Mouse (Mus musculus): Measurements from ENCODE around the gene Dytn. TPM values are rescaled to one million over a fixed set of nuclear protein-coding genes. Genes with fewer than 3 reads are reported as not detected.

Gene Dytn
- polyA plus RNA-seq (2014; fragmentation: Nextera tagmentation; extraction: Ambion mirVana) = not detected in 2 replicates

GRCm38 (mm10) chr1:63686827-63687226 is at the start of gene Dytn:
Dytn (minus strand) TSS chr1:63686927.
- no peaks in the 10 kb centered on the region for H3K9me3 ChIP-seq (ENCODE audit: control insufficient read depth, low read length)
- no peak for ATAC-seq (replicated peaks; ENCODE audit: low FRiP score, low TSS enrichment, low read depth)
- no peaks in the 10 kb centered on the region for H3K36me3 ChIP-seq (ENCODE audit: control insufficient read depth, insufficient read depth, low read length)
- no peaks in the 10 kb centered on the region for H3K27me3 ChIP-seq (replicated peaks; ENCODE audit: control insufficient read depth, insufficient read depth, low read length)
- H3K4me2 ChIP-seq (ENCODE audit: low read length) = no peak within 1 kb of the TSS
- H3K4me1 ChIP-seq (replicated peaks; ENCODE audit: control insufficient read depth, insufficient read depth, low read length) = no peaks in the 10 kb centered on the region
- DNase-seq (ENCODE audit: low spot score) = no peak
- H3K27ac ChIP-seq (ENCODE audit: low read depth) = no peak within 1 kb of the TSS
- no peak within 1 kb of the TSS for H3K4me3 ChIP-seq (ENCODE audit: low read depth, low read length)
- H3K9ac ChIP-seq (ENCODE audit: low read length) = no peak within 1 kb of the TSS
- 86% methylated on average over 4 of the region's 4 CpGs for WGBS

GRCm38 (mm10) chr1:63730240-63730771 is 43.6 kb upstream of the Dytn start, which contains the start of the genes Mdh1b and Fastkd2:
Mdh1b (minus strand) TSS chr1:63730318.
Fastkd2 (plus strand) TSS chr1:63730614.
- under 1% methylated on average over 31 of the region's 31 CpGs for WGBS
- H3K4me1 ChIP-seq (replicated peaks; ENCODE audit: control insufficient read depth, insufficient read depth, low read length) = peaks cover 7% of the 10 kb centered on the region; the same call in 1 of the 2 replicates
- ATAC-seq (replicated peaks; ENCODE audit: low FRiP score, low TSS enrichment, low read depth) = peak; percentile 95

GRCm38 (mm10) chr1:63729796-63730195 is 43.1 kb upstream of the Dytn start:
- peak overlapping the region; percentile 75 for H3K9ac ChIP-seq (ENCODE audit: low read length)
- 50% methylated on average over 8 of the region's 8 CpGs for WGBS
- ATAC-seq (replicated peaks; ENCODE audit: low FRiP score, low TSS enrichment, low read depth) = peak; percentile 30; the same call in 1 of the 2 replicates
- no peak overlapping the region for H3K27ac ChIP-seq (ENCODE audit: low read depth)
- H3K4me1 ChIP-seq (replicated peaks; ENCODE audit: control insufficient read depth, insufficient read depth, low read length) = peaks cover 7% of the 10 kb centered on the region; the same call in 1 of the 2 replicates
- peak overlapping the region; percentile 62 for H3K4me2 ChIP-seq (ENCODE audit: low read length)
- H3K4me3 ChIP-seq (ENCODE audit: low read depth, low read length) = peak overlapping the region; percentile 70
- H3K36me3 ChIP-seq (ENCODE audit: control insufficient read depth, insufficient read depth, low read length) = no peaks in the 10 kb centered on the region
- DNase-seq (ENCODE audit: low spot score) = no peak
- H3K9me3 ChIP-seq (ENCODE audit: control insufficient read depth, low read length) = no peaks in the 10 kb centered on the region
- no peaks in the 10 kb centered on the region for H3K27me3 ChIP-seq (replicated peaks; ENCODE audit: control insufficient read depth, insufficient read depth, low read length)

More at GRCm38 (mm10) chr1:63730240-63730771, 43.6 kb upstream of the Dytn start, which contains the start of the genes Mdh1b and Fastkd2:
- peak within 1 kb of the TSS; percentile 70 for H3K4me3 ChIP-seq (ENCODE audit: low read depth, low read length)
- no peaks in the 10 kb centered on the region for H3K36me3 ChIP-seq (ENCODE audit: control insufficient read depth, insufficient read depth, low read length)
- H3K27me3 ChIP-seq (replicated peaks; ENCODE audit: control insufficient read depth, insufficient read depth, low read length) = no peaks in the 10 kb centered on the region
- DNase-seq (ENCODE audit: low spot score) = peak; percentile 94
- H3K4me2 ChIP-seq (ENCODE audit: low read length) = peak within 1 kb of the TSS; percentile 62
- H3K9me3 ChIP-seq (ENCODE audit: control insufficient read depth, low read length) = no peaks in the 10 kb centered on the region
- no peak within 1 kb of the TSS for H3K27ac ChIP-seq (ENCODE audit: low read depth)
- peak within 1 kb of the TSS; percentile 75 for H3K9ac ChIP-seq (ENCODE audit: low read length)

- 83% methylated on average over 7 of the region's 7 CpGs for WGBS
Measured at GRCm38 (mm10) chr1:63720161-63720560, 33.4 kb upstream of the Dytn start.

GRCm38 (mm10) chr1:63708876-63709275 is 22.1 kb upstream of the Dytn start:
- ATAC-seq (replicated peaks; ENCODE audit: low FRiP score, low TSS enrichment, low read depth) = no peak
- WGBS = 53% methylated on average over 3 of the region's 3 CpGs
- no peaks in the 10 kb centered on the region for H3K9me3 ChIP-seq (ENCODE audit: control insufficient read depth, low read length)

More at GRCm38 (mm10) chr1:63720161-63720560, 33.4 kb upstream of the Dytn start:
- H3K27ac ChIP-seq (ENCODE audit: low read depth) = no peak overlapping the region
- H3K4me1 ChIP-seq (replicated peaks; ENCODE audit: control insufficient read depth, insufficient read depth, low read length) = no peaks in the 10 kb centered on the region
- no peak overlapping the region for H3K4me3 ChIP-seq (ENCODE audit: low read depth, low read length)
- H3K9me3 ChIP-seq (ENCODE audit: control insufficient read depth, low read length) = no peaks in the 10 kb centered on the region
- no peak overlapping the region for H3K4me2 ChIP-seq (ENCODE audit: low read length)
- H3K27me3 ChIP-seq (replicated peaks; ENCODE audit: control insufficient read depth, insufficient read depth, low read length) = no peaks in the 10 kb centered on the region
- no peak overlapping the region for H3K9ac ChIP-seq (ENCODE audit: low read length)
- ATAC-seq (replicated peaks; ENCODE audit: low FRiP score, low TSS enrichment, low read depth) (no peak), DNase-seq (ENCODE audit: low spot score) (no peak)
- H3K36me3 ChIP-seq (ENCODE audit: control insufficient read depth, insufficient read depth, low read length) = no peaks in the 10 kb centered on the region

GRCm38 (mm10) chr1:63705733-63706132 is 19.0 kb upstream of the Dytn start:
- H3K27me3 ChIP-seq (replicated peaks; ENCODE audit: control insufficient read depth, insufficient read depth, low read length) = no peaks in the 10 kb centered on the region
- H3K4me3 ChIP-seq (ENCODE audit: low read depth, low read length) = no peak overlapping the region
- H3K4me2 ChIP-seq (ENCODE audit: low read length) = no peak overlapping the region
- 60% methylated on average over 5 of the region's 5 CpGs for WGBS
- no peak overlapping the region for H3K9ac ChIP-seq (ENCODE audit: low read length)
- no peaks in the 10 kb centered on the region for H3K9me3 ChIP-seq (ENCODE audit: control insufficient read depth, low read length)
- H3K4me1 ChIP-seq (replicated peaks; ENCODE audit: control insufficient read depth, insufficient read depth, low read length) = no peaks in the 10 kb centered on the region
- no peak overlapping the region for H3K27ac ChIP-seq (ENCODE audit: low read depth)
- ATAC-seq (replicated peaks; ENCODE audit: low FRiP score, low TSS enrichment, low read depth) = no peak
- no peaks in the 10 kb centered on the region for H3K36me3 ChIP-seq (ENCODE audit: control insufficient read depth, insufficient read depth, low read length)
- DNase-seq (ENCODE audit: low spot score) = no peak

More at GRCm38 (mm10) chr1:63708876-63709275, 22.1 kb upstream of the Dytn start:
- no peak overlapping the region for H3K27ac ChIP-seq (ENCODE audit: low read depth)
- H3K9ac ChIP-seq (ENCODE audit: low read length) = no peak overlapping the region
- no peaks in the 10 kb centered on the region for H3K36me3 ChIP-seq (ENCODE audit: control insufficient read depth, insufficient read depth, low read length)
- no peaks in the 10 kb centered on the region for H3K27me3 ChIP-seq (replicated peaks; ENCODE audit: control insufficient read depth, insufficient read depth, low read length)
- no peaks in the 10 kb centered on the region for H3K4me1 ChIP-seq (replicated peaks; ENCODE audit: control insufficient read depth, insufficient read depth, low read length)
- no peak for DNase-seq (ENCODE audit: low spot score)
- no peak overlapping the region for H3K4me2 ChIP-seq (ENCODE audit: low read length)
- no peak overlapping the region for H3K4me3 ChIP-seq (ENCODE audit: low read depth, low read length)

- Histone ChIP-seq H3K4me2 (ENCODE audit: low read length) (no peak overlapping the region), H3K4me3 (ENCODE audit: low read depth, low read length) (no peak overlapping the region), H3K36me3 (ENCODE audit: control insufficient read depth, insufficient read depth, low read length) (no peaks in the 10 kb centered on the region), H3K27ac (ENCODE audit: low read depth) (no peak overlapping the region), H3K4me1 (replicated peaks; ENCODE audit: control insufficient read depth, insufficient read depth, low read length) (no peaks in the 10 kb centered on the region), H3K27me3 (replicated peaks; ENCODE audit: control insufficient read depth, insufficient read depth, low read length) (no peaks in the 10 kb centered on the region), H3K9ac (ENCODE audit: low read length) (no peak overlapping the region), H3K9me3 (ENCODE audit: control insufficient read depth, low read length) (no peaks in the 10 kb centered on the region)
- DNase-seq (ENCODE audit: low spot score) = no peak
- ATAC-seq (replicated peaks; ENCODE audit: low FRiP score, low TSS enrichment, low read depth) = no peak
- 80% methylated on average over 3 of the region's 3 CpGs for WGBS
Measured at GRCm38 (mm10) chr1:63696861-63697260, 10.1 kb upstream of the Dytn start.

GRCm38 (mm10) chr1:63675975-63676374 is 10.8 kb downstream of the Dytn start:
- no peak for ATAC-seq (replicated peaks; ENCODE audit: low FRiP score, low TSS enrichment, low read depth)
- Histone ChIP-seq H3K27ac (ENCODE audit: low read depth) (no peak overlapping the region), H3K4me3 (ENCODE audit: low read depth, low read length) (no peak overlapping the region), H3K36me3 (ENCODE audit: control insufficient read depth, insufficient read depth, low read length) (no peaks in the 10 kb centered on the region), H3K4me1 (replicated peaks; ENCODE audit: control insufficient read depth, insufficient read depth, low read length) (no peaks in the 10 kb centered on the region), H3K9me3 (ENCODE audit: control insufficient read depth, low read length) (no peaks in the 10 kb centered on the region), H3K27me3 (replicated peaks; ENCODE audit: control insufficient read depth, insufficient read depth, low read length) (no peaks in the 10 kb centered on the region), H3K9ac (ENCODE audit: low read length) (no peak overlapping the region), H3K4me2 (ENCODE audit: low read length) (no peak overlapping the region)
- DNase-seq (ENCODE audit: low spot score) = no peak
- 85% methylated on average over 3 of the region's 3 CpGs for WGBS

- Histone ChIP-seq H3K9me3 (ENCODE audit: control insufficient read depth, low read length) (no peaks in the 10 kb centered on the region), H3K9ac (ENCODE audit: low read length) (no peak overlapping the region), H3K27me3 (replicated peaks; ENCODE audit: control insufficient read depth, insufficient read depth, low read length) (0 out of 2 replicates have a peak, but pooled peaks cover 8% of the 10 kb centered on the region), H3K4me2 (ENCODE audit: low read length) (no peak overlapping the region), H3K36me3 (ENCODE audit: control insufficient read depth, insufficient read depth, low read length) (no peaks in the 10 kb centered on the region), H3K4me3 (ENCODE audit: low read depth, low read length) (no peak overlapping the region), H3K4me1 (replicated peaks; ENCODE audit: control insufficient read depth, insufficient read depth, low read length) (no peaks in the 10 kb centered on the region), H3K27ac (ENCODE audit: low read depth) (no peak overlapping the region)
- no peak for ATAC-seq (replicated peaks; ENCODE audit: low FRiP score, low TSS enrichment, low read depth)
- no peak for DNase-seq (ENCODE audit: low spot score)
- 9% methylated on average over 3 of the region's 3 CpGs for WGBS
Measured at GRCm38 (mm10) chr1:63668852-63669160, 17.9 kb downstream of the Dytn start.

Measured in intestine, embryonic 14.5 days (tissue).